ENCODE assay signal across 10 mouse cellular contexts in the genomic region with DNA sequence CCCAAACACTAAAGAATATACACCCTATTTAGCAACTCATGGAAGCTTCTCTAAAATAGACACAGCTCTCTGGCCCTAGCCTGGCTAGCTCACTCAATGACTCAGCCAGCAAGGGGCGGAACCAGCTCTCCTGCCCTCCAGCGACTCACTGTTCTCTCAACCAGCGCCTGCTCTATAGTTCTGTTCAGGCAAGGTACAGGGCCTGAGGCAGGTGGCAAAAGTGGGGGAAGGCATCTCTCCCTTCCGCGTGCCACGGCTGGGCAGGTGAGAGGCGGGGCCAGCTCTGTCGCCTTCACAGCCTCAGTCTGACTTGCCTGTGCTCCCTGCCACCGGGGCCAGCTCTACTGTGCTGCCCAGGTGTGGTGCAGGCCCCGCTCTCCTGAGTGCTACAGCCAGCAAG. TPM values are rescaled to one million over a fixed set of nuclear protein-coding genes. Genes with fewer than 3 reads are reported as not detected.
DNase-seq lines count a peak whose midpoint lies in the region; ATAC-seq lines count a peak whose summit lies in the region.
"Had no signal": no experiment of that assay in that cellular context is flagged by ENCODE, and none has a peak within 500 bp of the region (broad histone marks: within the 10 kb centered on the region; RNA-seq: fewer than 3 reads in every experiment).

No protein-coding gene starts in this region.

- DNase-seq in embryonic facial prominence, embryonic 10.5 days (ENCODE audit: low spot score), result no peak
- peak; percentile 44 for DNase-seq in 416B (ENCODE audit: low read depth)
- peak; percentile 33 for DNase-seq in embryonic facial prominence, embryonic 14.5 days (ENCODE audit: low spot score)
- DNase-seq in kidney, postnatal 25 days, result peak; percentile 24 to 74
- no peak for DNase-seq in right cerebral cortex, postnatal 4 days
- no peak for DNase-seq in right cerebral cortex, postnatal 25 days
- no peak for DNase-seq in left cerebral cortex, adult 8-10 months (ENCODE audit: low spot score in 2 of 2)
- DNase-seq: heart, adult 18-20 months had no signal

- no peaks in the 10 kb centered on the region for H3K9me3 ChIP-seq in embryonic facial prominence, embryonic 12.5 days
- no peaks in the 10 kb centered on the region for H3K9me3 ChIP-seq in embryonic facial prominence, embryonic 10.5 days
- no peaks in the 10 kb centered on the region; the same call in 1 of the 2 replicates for H3K9me3 ChIP-seq in embryonic facial prominence, embryonic 14.5 days (ENCODE audit: control insufficient read depth, low read length)

- no peak overlapping the region for H3K4me2 ChIP-seq in embryonic facial prominence, embryonic 12.5 days (replicated peaks)
- H3K4me2 ChIP-seq in embryonic facial prominence, embryonic 14.5 days (ENCODE audit: low read depth, low read length), result no peak overlapping the region

- no peaks in the 10 kb centered on the region for H3K4me1 ChIP-seq in embryonic facial prominence, embryonic 12.5 days
- H3K4me1 ChIP-seq in embryonic facial prominence, embryonic 10.5 days, result no peaks in the 10 kb centered on the region
- no peaks in the 10 kb centered on the region for H3K4me1 ChIP-seq in embryonic facial prominence, embryonic 14.5 days (ENCODE audit: control insufficient read depth, insufficient read depth, low read length)

- no peak overlapping the region for H3K27ac ChIP-seq in embryonic facial prominence, embryonic 12.5 days
- H3K27ac ChIP-seq in embryonic facial prominence, embryonic 10.5 days (replicated peaks), result no peak overlapping the region
- no peak overlapping the region for H3K27ac ChIP-seq in embryonic facial prominence, embryonic 14.5 days (replicated peaks; ENCODE audit: low read depth, low read length)

- no peak overlapping the region for H3K9ac ChIP-seq in embryonic facial prominence, embryonic 12.5 days
- H3K9ac ChIP-seq in embryonic facial prominence, embryonic 14.5 days (ENCODE audit: low read depth, low read length), result no peak overlapping the region

- no peaks in the 10 kb centered on the region for H3K27me3 ChIP-seq in embryonic facial prominence, embryonic 12.5 days
- no peaks in the 10 kb centered on the region for H3K27me3 ChIP-seq in embryonic facial prominence, embryonic 10.5 days (replicated peaks; ENCODE audit: low read depth, poor library complexity, severe bottlenecking)
- H3K27me3 ChIP-seq in embryonic facial prominence, embryonic 14.5 days (replicated peaks; ENCODE audit: control insufficient read depth, insufficient read depth, low read length), result no peaks in the 10 kb centered on the region

- whole genome bisulfite sequencing in embryonic facial prominence, embryonic 12.5 days, result 65% methylated on average over 10 of the region's 10 CpGs
- WGBS in embryonic facial prominence, embryonic 10.5 days, result 67% methylated on average over 10 of the region's 10 CpGs
- WGBS in embryonic facial prominence, embryonic 14.5 days, result 63% methylated on average over 9 of the region's 10 CpGs

- no peak overlapping the region for H3K4me3 ChIP-seq in embryonic facial prominence, embryonic 12.5 days
- no peak overlapping the region for H3K4me3 ChIP-seq in embryonic facial prominence, embryonic 10.5 days
- H3K4me3 ChIP-seq in embryonic facial prominence, embryonic 14.5 days (ENCODE audit: low read depth, low read length), result no peak overlapping the region
- H3K4me3 ChIP-seq: erythroblast, embryonic 14.5 days had no signal

- H3K36me3 ChIP-seq in embryonic facial prominence, embryonic 12.5 days, result no peaks in the 10 kb centered on the region
- no peaks in the 10 kb centered on the region for H3K36me3 ChIP-seq in embryonic facial prominence, embryonic 10.5 days (replicated peaks)
- no peaks in the 10 kb centered on the region for H3K36me3 ChIP-seq in embryonic facial prominence, embryonic 14.5 days (ENCODE audit: control insufficient read depth, insufficient read depth, low read length)

- peak; percentile 28; the same call in 1 of the 2 replicates for ATAC-seq in embryonic facial prominence, embryonic 12.5 days (ENCODE audit: insufficient number of reproducible peaks, insufficient read depth, low FRiP score, low TSS enrichment)
- ATAC-seq in embryonic facial prominence, embryonic 14.5 days (ENCODE audit: low read depth), result 0 out of 2 replicates have a peak, but pooled peaks have one; percentile 30

RNA-seq across cellular contexts. Expression of a gene that starts 0.5 kb away (rescaled TPM):
- polyA plus RNA-seq in embryonic facial prominence, embryonic 12.5 days (2016; fragmentation: Nextera tagmentation; extraction: Ambion mirVana), result 71.3 and 77.0 TPM in 2 replicates
- 116 and 135 TPM in 2 replicates for polyA plus RNA-seq in embryonic facial prominence, embryonic 10.5 days (2016; fragmentation: Nextera tagmentation; extraction: Ambion mirVana)
- 121 and 126 TPM in 2 replicates for polyA plus RNA-seq in embryonic facial prominence, embryonic 14.5 days (2014; fragmentation: Nextera tagmentation; extraction: Ambion mirVana)
- total RNA-seq in left cerebral cortex, adult 8-10 months (2022), result 100 to 1,000 TPM; 116 to 122 (median 118) TPM

RNA-seq across cellular contexts. Expression of a gene that starts 38.1 kb away (rescaled TPM):
- polyA plus RNA-seq in embryonic facial prominence, embryonic 12.5 days (2016; fragmentation: Nextera tagmentation; extraction: Ambion mirVana), result 43.0 and 43.3 TPM in 2 replicates
- 61.6 and 61.8 TPM in 2 replicates for polyA plus RNA-seq in embryonic facial prominence, embryonic 10.5 days (2016; fragmentation: Nextera tagmentation; extraction: Ambion mirVana)
- 19.1 and 21.6 TPM in 2 replicates for polyA plus RNA-seq in embryonic facial prominence, embryonic 14.5 days (2014; fragmentation: Nextera tagmentation; extraction: Ambion mirVana)
- total RNA-seq in left cerebral cortex, adult 8-10 months (2022), result 10 to 100 TPM in 2 of 4 experiments, 1 to 10 TPM in 2; 8.8 to 10.5 (median 9.8) TPM

Comparison
In these comparisons a context has a peak if more than half of its experiments do, and no peak if none do; other contexts are left out.
1. DNase-seq: peak in 416B (single experiment), embryonic facial prominence, embryonic 14.5 days (single experiment) and kidney, postnatal 25 days (2 of 2); none in embryonic facial prominence, embryonic 10.5 days (single experiment), right cerebral cortex, postnatal 4 days (single experiment), right cerebral cortex, postnatal 25 days (single experiment) and left cerebral cortex, adult 8-10 months (0 of 2).